Mouse (Mus musculus): ENCODE data around the gene Fetub. TPM values are rescaled to one million over a fixed set of nuclear protein-coding genes. Genes with fewer than 3 reads are reported as not detected.

The Fetub gene
- polyA plus RNA-seq, 1 experiment = 1.2 TPM

DNA sequence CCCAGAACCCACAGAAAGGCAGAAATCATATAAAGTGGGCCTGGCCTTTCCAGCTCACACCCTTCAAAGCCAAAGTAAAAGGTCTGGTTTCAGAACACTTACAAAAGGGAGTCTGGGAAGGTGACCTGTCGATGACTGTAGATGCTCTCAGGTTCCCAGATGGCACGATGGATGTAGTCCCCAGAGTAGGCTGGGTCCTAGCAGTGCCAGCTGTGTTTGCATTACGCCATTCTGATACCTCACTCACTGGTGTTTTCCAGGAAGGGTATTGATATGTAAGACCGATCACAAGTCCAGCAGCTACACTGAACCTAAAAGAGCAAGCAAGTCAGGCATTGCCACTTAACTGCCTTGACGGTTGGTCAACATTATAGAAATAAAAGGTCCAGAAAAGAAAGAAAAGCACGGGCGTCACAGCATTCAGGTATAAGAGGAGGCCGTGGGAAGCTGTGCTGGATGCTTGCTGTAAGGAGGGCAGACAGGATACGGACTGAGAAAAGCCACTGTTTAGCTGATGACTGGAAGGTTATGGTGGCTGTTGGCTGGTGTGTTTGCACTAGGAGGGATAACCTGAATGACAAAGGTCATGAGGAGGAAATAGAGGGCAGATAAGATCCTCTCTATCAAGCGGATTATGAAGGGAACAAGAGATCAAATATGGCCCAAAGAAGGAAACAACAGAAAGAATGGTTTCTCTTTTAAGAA is 18.1 kb upstream of the Fetub start:
- Histone ChIP-seq H3K27ac (ENCODE audit: control insufficient read depth, insufficient read depth, low read length) (no peak overlapping the region), H3K27me3 (ENCODE audit: control insufficient read depth, insufficient read depth, low read length) (no peaks in the 10 kb centered on the region), H3K36me3 (ENCODE audit: control insufficient read depth, insufficient read depth, low read length) (no peaks in the 10 kb centered on the region), H3K4me3 (ENCODE audit: control insufficient read depth, insufficient read depth, low read length) (no peak overlapping the region), H3K4me1 (replicated peaks; ENCODE audit: control insufficient read depth, insufficient read depth, low read length) (no peaks in the 10 kb centered on the region)
- TF ChIP-seq CTCF (IDR thresholded peaks at IDR 0.05; ENCODE audit: borderline replicate concordance, control insufficient read depth, extremely low read depth, insufficient read depth, low read length, poor library complexity) (no peak), POLR2A (IDR thresholded peaks at IDR 0.05; ENCODE audit: control insufficient read depth, extremely low read depth, insufficient read depth, low read length, poor library complexity) (no peak)
- 91% methylated on average over 10 of the region's 10 CpGs for WGBS
- no peak for DNase-seq

DNA sequence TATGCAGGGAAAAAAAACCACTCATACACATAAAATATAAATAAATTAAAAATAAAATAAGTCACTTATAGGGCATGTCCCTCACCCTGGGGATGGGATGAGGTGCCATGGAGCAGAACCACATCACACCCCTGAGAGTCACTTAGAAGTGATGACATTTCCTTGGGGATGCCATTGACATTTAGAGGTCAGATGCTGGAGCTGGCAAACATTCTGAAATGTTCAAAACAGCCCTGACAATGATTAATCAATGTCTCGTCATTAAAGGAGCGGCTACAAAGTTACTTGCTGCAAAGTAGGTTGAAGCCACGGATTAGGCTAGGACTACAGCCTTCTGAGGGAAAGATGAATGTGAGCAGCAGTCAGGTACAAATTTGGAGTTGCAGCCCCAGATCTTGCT is 16.8 kb upstream of the Fetub start:
- no peak overlapping the region for H3K27ac ChIP-seq (ENCODE audit: control insufficient read depth, insufficient read depth, low read length)
- no peaks in the 10 kb centered on the region for H3K27me3 ChIP-seq (ENCODE audit: control insufficient read depth, insufficient read depth, low read length)
- H3K4me1 ChIP-seq (replicated peaks; ENCODE audit: control insufficient read depth, insufficient read depth, low read length) = no peaks in the 10 kb centered on the region
- DNase-seq = no peak
- H3K4me3 ChIP-seq (ENCODE audit: control insufficient read depth, insufficient read depth, low read length) = no peak overlapping the region
- 92% methylated on average over 3 of the region's 3 CpGs for WGBS
- TF ChIP-seq CTCF (IDR thresholded peaks at IDR 0.05; ENCODE audit: borderline replicate concordance, control insufficient read depth, extremely low read depth, insufficient read depth, low read length, poor library complexity) (no peak), POLR2A (IDR thresholded peaks at IDR 0.05; ENCODE audit: control insufficient read depth, extremely low read depth, insufficient read depth, low read length, poor library complexity) (no peak)
- no peaks in the 10 kb centered on the region for H3K36me3 ChIP-seq (ENCODE audit: control insufficient read depth, insufficient read depth, low read length)

DNA sequence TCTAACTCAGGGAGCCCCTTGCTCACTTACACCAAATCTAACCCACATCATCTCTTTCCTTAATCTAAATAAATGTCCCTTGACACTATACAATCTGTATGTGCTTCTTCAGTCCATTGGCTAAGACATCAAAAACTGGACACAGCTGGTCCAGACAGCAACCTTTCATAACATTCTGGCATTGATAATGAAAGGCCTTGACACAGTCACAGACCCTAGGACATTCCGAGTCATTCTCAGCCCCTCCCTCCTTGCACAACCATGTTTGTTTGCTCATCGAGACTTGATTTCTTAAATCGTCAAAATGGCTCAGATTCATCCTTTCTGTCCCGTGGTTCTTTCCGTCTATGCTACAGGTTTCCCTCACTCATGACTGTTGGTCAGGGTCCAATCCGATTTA is 8.8 kb upstream of the Fetub start:
- Histone ChIP-seq H3K4me1 (replicated peaks; ENCODE audit: control insufficient read depth, insufficient read depth, low read length) (no peaks in the 10 kb centered on the region), H3K27me3 (ENCODE audit: control insufficient read depth, insufficient read depth, low read length) (no peaks in the 10 kb centered on the region), H3K27ac (ENCODE audit: control insufficient read depth, insufficient read depth, low read length) (no peak overlapping the region), H3K4me3 (ENCODE audit: control insufficient read depth, insufficient read depth, low read length) (no peak overlapping the region), H3K36me3 (ENCODE audit: control insufficient read depth, insufficient read depth, low read length) (no peaks in the 10 kb centered on the region)
- WGBS = 94% methylated on average over 6 of the region's 6 CpGs
- no peak for DNase-seq
- TF ChIP-seq POLR2A (IDR thresholded peaks at IDR 0.05; ENCODE audit: control insufficient read depth, extremely low read depth, insufficient read depth, low read length, poor library complexity) = no peak
- TF ChIP-seq CTCF (IDR thresholded peaks at IDR 0.05; ENCODE audit: borderline replicate concordance, control insufficient read depth, extremely low read depth, insufficient read depth, low read length, poor library complexity) = no peak

DNA sequence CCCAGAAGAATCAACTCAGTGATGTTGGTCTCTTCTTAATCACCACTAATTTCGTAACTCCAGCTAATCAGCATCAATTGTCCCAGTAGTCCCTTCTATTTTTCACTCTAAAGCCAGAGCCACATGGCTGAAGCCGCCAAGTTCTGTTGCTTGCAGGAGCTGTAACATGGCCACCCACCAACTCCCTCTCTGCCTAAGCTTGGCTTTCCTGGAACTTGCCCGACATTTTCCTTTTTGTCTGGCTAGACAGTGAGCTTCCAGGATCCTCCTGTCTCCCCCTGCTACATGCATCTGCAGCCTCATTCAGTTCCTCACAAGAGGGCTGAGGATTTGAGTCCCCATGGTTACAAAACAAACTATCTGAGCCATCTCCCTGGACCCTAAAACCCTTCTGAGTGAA is 6.1 kb upstream of the Fetub start:
- no peak for DNase-seq
- TF ChIP-seq CTCF (IDR thresholded peaks at IDR 0.05; ENCODE audit: borderline replicate concordance, control insufficient read depth, extremely low read depth, insufficient read depth, low read length, poor library complexity) (no peak), POLR2A (IDR thresholded peaks at IDR 0.05; ENCODE audit: control insufficient read depth, extremely low read depth, insufficient read depth, low read length, poor library complexity) (no peak)
- no peak overlapping the region for H3K4me3 ChIP-seq (ENCODE audit: control insufficient read depth, insufficient read depth, low read length)

DNA sequence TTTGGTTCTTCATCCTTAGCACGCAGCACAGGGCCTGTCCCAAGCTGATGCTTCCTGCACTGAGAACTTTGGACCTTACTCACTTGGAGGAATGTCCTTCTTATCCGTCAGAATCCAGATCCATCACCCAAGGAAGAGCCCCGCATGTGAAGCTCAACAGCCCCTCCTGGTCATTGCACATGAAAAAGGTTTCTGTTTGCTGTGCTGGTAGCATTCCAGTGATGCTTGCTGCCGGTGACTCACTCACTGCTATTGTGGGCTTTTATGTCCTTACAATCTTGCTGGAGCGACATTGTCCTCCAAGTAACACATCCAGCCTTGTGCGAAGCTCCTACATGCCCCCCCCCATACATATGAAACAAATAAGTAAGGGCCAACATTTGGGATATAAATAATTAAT is 5.2 kb upstream of the Fetub start:
- WGBS = 95% methylated on average over 6 of the region's 6 CpGs
- Histone ChIP-seq H3K36me3 (ENCODE audit: control insufficient read depth, insufficient read depth, low read length) (no peaks in the 10 kb centered on the region), H3K4me1 (replicated peaks; ENCODE audit: control insufficient read depth, insufficient read depth, low read length) (no peaks in the 10 kb centered on the region), H3K4me3 (ENCODE audit: control insufficient read depth, insufficient read depth, low read length) (no peak overlapping the region), H3K27me3 (ENCODE audit: control insufficient read depth, insufficient read depth, low read length) (no peaks in the 10 kb centered on the region), H3K27ac (ENCODE audit: control insufficient read depth, insufficient read depth, low read length) (no peak overlapping the region)
- no peak for DNase-seq
- TF ChIP-seq POLR2A (IDR thresholded peaks at IDR 0.05; ENCODE audit: control insufficient read depth, extremely low read depth, insufficient read depth, low read length, poor library complexity) (no peak), CTCF (IDR thresholded peaks at IDR 0.05; ENCODE audit: borderline replicate concordance, control insufficient read depth, extremely low read depth, insufficient read depth, low read length, poor library complexity) (no peak)

More for the DNA sequence above, 6.1 kb upstream of the Fetub start:
- Histone ChIP-seq H3K36me3 (ENCODE audit: control insufficient read depth, insufficient read depth, low read length) (no peaks in the 10 kb centered on the region), H3K27ac (ENCODE audit: control insufficient read depth, insufficient read depth, low read length) (no peak overlapping the region), H3K27me3 (ENCODE audit: control insufficient read depth, insufficient read depth, low read length) (no peaks in the 10 kb centered on the region), H3K4me1 (replicated peaks; ENCODE audit: control insufficient read depth, insufficient read depth, low read length) (no peaks in the 10 kb centered on the region)
- WGBS = 91% methylated on average over 3 of the region's 3 CpGs

DNA sequence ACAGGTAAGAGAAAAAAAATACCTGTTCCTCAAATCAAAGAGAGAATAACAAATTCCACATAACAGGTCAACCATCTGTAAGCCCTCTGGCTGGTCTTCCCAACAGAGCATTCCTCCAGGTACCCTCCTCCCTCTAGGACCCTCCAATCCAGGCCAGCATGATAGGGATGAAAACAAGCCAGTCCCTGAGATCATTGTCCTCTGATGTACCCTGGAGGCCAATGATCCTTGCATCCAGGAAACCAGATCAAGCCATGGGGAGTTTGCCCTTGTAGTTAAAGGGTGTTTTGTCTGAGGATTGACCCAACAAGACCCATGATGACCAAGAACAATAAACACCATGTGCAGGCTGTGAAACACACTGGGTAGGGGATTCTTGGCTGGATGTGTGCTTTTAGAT is 3.9 kb upstream of the Fetub start:
- Histone ChIP-seq H3K4me1 (replicated peaks; ENCODE audit: control insufficient read depth, insufficient read depth, low read length) (no peaks in the 10 kb centered on the region), H3K4me3 (ENCODE audit: control insufficient read depth, insufficient read depth, low read length) (no peak overlapping the region), H3K27me3 (ENCODE audit: control insufficient read depth, insufficient read depth, low read length) (no peaks in the 10 kb centered on the region), H3K27ac (ENCODE audit: control insufficient read depth, insufficient read depth, low read length) (no peak overlapping the region), H3K36me3 (ENCODE audit: control insufficient read depth, insufficient read depth, low read length) (no peaks in the 10 kb centered on the region)
- no peak for DNase-seq
- no peak for TF ChIP-seq CTCF (IDR thresholded peaks at IDR 0.05; ENCODE audit: borderline replicate concordance, control insufficient read depth, extremely low read depth, insufficient read depth, low read length, poor library complexity)
- no peak for TF ChIP-seq POLR2A (IDR thresholded peaks at IDR 0.05; ENCODE audit: control insufficient read depth, extremely low read depth, insufficient read depth, low read length, poor library complexity)
